Mouse (Mus musculus) limb, embryonic 12.5 days (tissue): ENCODE results near the gene 4930438A08Rik. TPM values are rescaled to one million over a fixed set of nuclear protein-coding genes. Genes with fewer than 3 reads are reported as not detected.
A peak's percentile ranks its signal among the peaks of the same experiment; 100 is the strongest.
"Not testable (repeated sequence)": the region's sequence is repeated elsewhere in the genome, so short reads cannot be mapped to it uniquely, and the experiment has no call there.

ENCODE experiments used
- ATAC-seq: fragments of 200-750 bp; cut with Nextera tagmentation; 2 replicates; pipeline ENCODE4 v1.8.0; 2017; ENCODE audit warnings: low read depth, moderate TSS enrichment; ENCODE audit not compliant: insufficient number of reproducible peaks, insufficient read depth, low FRiP score, low TSS enrichment
- H3K27ac ChIP-seq: fragments of 300-500 bp; sonication (generic); 2 replicates; pipeline ENCODE4 v1.5.1; 2016; ENCODE audit warnings: mild to moderate bottlenecking, moderate library complexity
- H3K27me3 ChIP-seq: fragments of 300-500 bp; sonication (generic); 2 replicates; pipeline ENCODE4 v1.6.1; 2016; ENCODE audit warnings: mild to moderate bottlenecking, moderate library complexity
- H3K36me3 ChIP-seq: fragments of 300-500 bp; sonication (generic); 2 replicates; pipeline ENCODE4 v1.6.1; 2016; ENCODE audit warnings: mild to moderate bottlenecking, moderate library complexity
- H3K4me1 ChIP-seq: fragments of 300-500 bp; sonication (generic); replicated peaks from 2 replicates; pipeline ENCODE4 v1.6.1; 2016
- H3K4me2 ChIP-seq: fragments of 300-500 bp; sonication (generic); 2 replicates; pipeline ENCODE4 v1.6.1; 2016; ENCODE audit warnings: mild to moderate bottlenecking, moderate library complexity
- H3K4me3 ChIP-seq: fragments of 300-500 bp; sonication (generic); replicated peaks from 2 replicates; pipeline ENCODE4 v1.5.1; 2016; ENCODE audit warnings: mild to moderate bottlenecking
- H3K9ac ChIP-seq: fragments of 300-500 bp; sonication (generic); replicated peaks from 2 replicates; pipeline ENCODE4 v1.6.1; 2016; ENCODE audit warnings: mild to moderate bottlenecking, moderate library complexity
- H3K9me3 ChIP-seq: fragments of 300-500 bp; sonication (generic); 2 replicates; pipeline ENCODE4 v1.6.1; 2016; ENCODE audit warnings: mild to moderate bottlenecking, moderate library complexity
- WGBS: fragments of 180-500 bp; shearing (Covaris S2); methylation state at CpG from one replicate; pipeline ENCODE4 v1.1.7; 2016; 5-methylcytosine and 5-hydroxymethylcytosine counted together
- polyA plus RNA-seq: library from polyadenylated mRNA; unstranded; fragments of >200 nt; fragmentation: Nextera tagmentation; extraction: Ambion mirVana; gene quantifications from 2 replicates; pipeline ENCODE4 v1.2.1, GENCODE M21; 2016

4930438A08Rik gene
- not detected in 2 replicates for polyA plus RNA-seq

DNA sequence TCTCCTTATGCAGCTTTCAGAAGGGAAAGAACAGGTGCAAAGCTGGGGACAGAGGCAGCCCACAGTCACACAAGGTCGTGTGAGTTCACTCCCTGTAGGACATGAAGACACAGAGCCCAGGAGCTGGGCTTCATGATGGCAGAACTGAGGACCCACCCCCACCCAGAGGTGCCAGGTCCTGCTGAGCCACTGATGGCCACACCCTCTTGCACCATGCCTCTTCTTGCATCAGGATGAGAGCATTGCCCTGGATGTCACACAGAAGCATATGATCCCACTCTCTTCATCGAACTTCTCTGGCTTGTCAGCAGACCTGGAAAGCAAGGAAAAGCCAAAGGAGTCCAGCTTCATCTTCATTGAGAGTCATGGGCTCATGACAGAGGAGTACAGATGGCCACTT lies at the start of gene 4930438A08Rik:
TSS of gene 4930438A08Rik (plus strand) at position 228 of the 400 bp plus-strand sequence.
- H3K4me1 ChIP-seq: no peaks in the 10 kb centered on the region
- no peak for ATAC-seq
- H3K27ac ChIP-seq: no peak within 1 kb of the TSS
- 47% methylated on average over 2 of the region's 2 CpGs for WGBS
- H3K27me3 ChIP-seq: no peaks in the 10 kb centered on the region
- H3K36me3 ChIP-seq: no peaks in the 10 kb centered on the region
- H3K4me3 ChIP-seq: no peak within 1 kb of the TSS
- H3K9me3 ChIP-seq: no peaks in the 10 kb centered on the region
- no peak within 1 kb of the TSS for H3K9ac ChIP-seq
- no peak within 1 kb of the TSS for H3K4me2 ChIP-seq

DNA sequence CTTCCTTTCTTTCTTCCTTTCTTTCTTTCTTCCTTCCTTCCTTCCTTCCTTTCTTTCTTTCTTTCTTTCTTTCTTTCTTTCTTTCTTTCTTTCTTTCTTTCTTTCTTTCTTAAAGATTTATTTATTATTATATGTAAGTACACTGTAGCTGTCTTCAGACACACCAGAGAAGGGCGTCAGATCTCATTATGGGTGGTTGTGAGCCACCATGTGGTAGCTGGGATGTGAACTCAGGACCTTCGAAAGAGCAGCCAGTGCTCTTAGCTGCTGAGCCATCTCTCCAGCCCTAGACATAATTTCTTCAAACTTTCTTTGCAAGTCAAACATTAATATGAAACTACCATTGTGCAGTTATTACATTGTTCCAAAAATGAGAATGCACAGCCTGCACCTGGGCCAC lies 49.7 kb upstream of the 4930438A08Rik start:
- 73% methylated on average over 2 of the region's 2 CpGs for WGBS
- not testable (repeated sequence) for H3K4me3 ChIP-seq

DNA sequence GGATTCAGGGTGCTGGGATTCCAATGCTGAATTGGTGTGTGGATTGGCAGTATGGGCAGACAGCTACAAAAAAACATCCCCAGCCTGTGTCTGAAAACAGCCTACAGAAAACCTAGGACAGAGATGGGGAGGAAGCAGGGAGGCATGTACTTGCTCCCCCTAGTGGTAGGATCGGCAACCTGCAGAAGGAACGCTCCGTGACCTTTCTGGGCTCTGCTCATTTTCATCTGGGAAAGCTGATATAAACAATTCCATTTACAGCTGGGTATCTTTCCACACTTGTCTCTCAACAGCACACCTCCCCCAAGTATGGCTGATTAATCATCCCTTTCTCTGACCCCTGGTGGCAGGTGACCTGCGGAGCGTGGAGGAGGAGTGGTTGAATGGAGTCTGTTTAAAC lies 48.9 kb upstream of the 4930438A08Rik start:
- Histone ChIP-seq H3K9ac (no peak overlapping the region), H3K27ac (no peak overlapping the region), H3K9me3 (no peaks in the 10 kb centered on the region), H3K36me3 (no peaks in the 10 kb centered on the region), H3K4me3 (no peak overlapping the region), H3K27me3 (no peaks in the 10 kb centered on the region), H3K4me1 (no peaks in the 10 kb centered on the region), H3K4me2 (no peak overlapping the region)
- no peak for ATAC-seq
- WGBS: 8% methylated on average over 5 of the region's 5 CpGs

More for the DNA sequence above, 49.7 kb upstream of the 4930438A08Rik start:
- H3K4me2 ChIP-seq, ATAC-seq, H3K4me1 ChIP-seq, H3K9ac ChIP-seq, H3K9me3 ChIP-seq, H3K27ac ChIP-seq, H3K27me3 ChIP-seq, H3K36me3 ChIP-seq: not testable (repeated sequence)

DNA sequence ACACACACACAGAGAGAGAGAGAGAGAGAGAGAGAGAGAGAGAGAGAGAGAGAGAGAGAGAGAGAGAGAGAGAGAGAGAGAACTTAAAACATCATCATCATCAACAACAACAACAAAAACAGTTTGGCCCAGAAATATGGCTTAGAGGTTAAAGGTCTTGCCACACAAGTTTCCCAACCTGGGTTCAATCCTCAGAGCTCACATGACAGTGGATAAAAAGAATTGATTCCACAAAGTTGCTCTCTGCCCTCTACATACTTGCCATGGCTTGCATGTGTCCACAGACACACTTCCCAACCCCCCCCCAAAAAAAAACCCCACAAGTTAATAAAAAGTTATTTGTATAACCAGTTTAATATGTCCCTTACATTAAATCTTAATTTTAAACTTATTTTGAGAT lies 48.2 kb upstream of the 4930438A08Rik start:
- Histone ChIP-seq H3K36me3 (no peaks in the 10 kb centered on the region), H3K27me3 (no peaks in the 10 kb centered on the region), H3K4me2 (no peak overlapping the region), H3K4me3 (no peak overlapping the region), H3K9ac (no peak overlapping the region), H3K4me1 (no peaks in the 10 kb centered on the region), H3K9me3 (no peaks in the 10 kb centered on the region), H3K27ac (no peak overlapping the region)
- no peak for ATAC-seq

DNA sequence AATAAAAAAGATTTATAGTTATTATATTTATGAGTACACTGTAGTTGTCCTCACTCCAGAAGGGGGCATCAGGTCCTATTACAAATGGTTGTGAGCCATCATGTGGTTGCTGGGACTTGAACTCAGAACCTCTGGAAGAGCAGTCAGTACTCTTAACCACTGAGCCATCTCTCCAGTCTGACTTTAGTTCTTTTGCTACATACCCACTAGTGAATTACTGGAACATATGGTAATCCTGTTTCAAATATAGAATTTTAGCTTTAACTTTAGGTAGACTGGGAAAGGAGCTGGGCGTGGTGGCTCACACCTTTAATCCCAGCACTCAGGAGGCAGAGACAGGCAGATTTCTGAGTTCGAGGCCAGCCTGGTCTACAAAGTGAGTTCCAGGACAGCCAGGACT lies 46.6 kb upstream of the 4930438A08Rik start:
- not testable (repeated sequence) for H3K4me3 ChIP-seq, H3K4me1 ChIP-seq, H3K4me2 ChIP-seq, H3K9me3 ChIP-seq, H3K9ac ChIP-seq, H3K27me3 ChIP-seq, ATAC-seq, H3K27ac ChIP-seq, H3K36me3 ChIP-seq
- 97% methylated on average over 2 of the region's 2 CpGs for WGBS

DNA sequence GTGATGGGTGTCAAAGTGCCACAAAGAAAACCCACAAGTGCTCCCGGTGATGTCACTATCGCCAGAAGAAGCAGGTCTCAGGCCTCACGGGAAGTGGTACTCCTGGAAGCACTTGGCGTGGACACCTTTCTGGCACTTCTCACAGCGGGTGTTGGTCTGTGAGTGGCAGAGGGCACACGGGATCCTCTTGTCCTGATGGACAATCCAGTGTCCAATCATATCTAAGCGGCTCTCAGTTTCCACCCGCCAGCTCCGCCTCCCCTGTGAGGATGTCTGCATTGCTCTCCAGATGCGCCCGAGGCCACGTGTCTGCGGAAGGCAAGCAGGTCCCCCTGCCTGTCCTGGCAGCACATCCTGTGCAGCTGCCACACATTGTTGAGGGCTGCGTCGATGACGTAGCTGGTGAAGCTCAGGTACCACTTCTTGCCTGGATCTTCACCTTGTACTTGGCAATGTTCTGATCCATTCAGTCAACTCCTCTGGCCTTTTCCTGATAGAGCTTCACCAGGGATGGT lies 44.1 kb upstream of the 4930438A08Rik start:
- H3K27ac ChIP-seq: no peak overlapping the region
- WGBS: 66% methylated on average over 16 of the region's 16 CpGs
- H3K27me3 ChIP-seq: no peaks in the 10 kb centered on the region
- no peaks in the 10 kb centered on the region for H3K9me3 ChIP-seq
- H3K4me1 ChIP-seq: no peaks in the 10 kb centered on the region
- no peak for ATAC-seq
- no peak overlapping the region for H3K4me3 ChIP-seq
- no peak overlapping the region for H3K4me2 ChIP-seq
- no peak overlapping the region for H3K9ac ChIP-seq
- no peaks in the 10 kb centered on the region for H3K36me3 ChIP-seq

DNA sequence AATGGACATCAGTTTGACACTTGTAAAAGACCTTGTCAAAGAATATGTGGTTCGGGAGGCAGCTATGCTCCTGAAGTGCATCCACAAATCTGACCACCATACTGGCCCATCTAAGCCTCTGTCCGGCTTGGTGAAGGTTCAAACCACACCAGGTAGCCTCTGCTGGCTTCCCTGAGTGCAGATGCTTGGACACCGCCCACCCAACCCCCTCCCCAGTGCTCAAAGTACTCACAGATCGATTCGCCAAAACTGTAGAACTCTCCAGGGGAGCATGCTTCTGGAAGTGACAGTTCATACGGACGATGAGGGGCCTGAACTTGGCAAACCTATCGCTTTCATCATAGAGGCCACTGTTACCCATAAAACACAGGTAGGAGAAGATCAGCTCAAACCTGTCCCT lies 43.4 kb upstream of the 4930438A08Rik start:
- Histone ChIP-seq H3K9ac (no peak overlapping the region), H3K27me3 (peaks cover 3% of the 10 kb centered on the region; the same call in 1 of the 2 replicates), H3K4me3 (no peak overlapping the region), H3K4me1 (no peaks in the 10 kb centered on the region), H3K36me3 (no peaks in the 10 kb centered on the region), H3K9me3 (no peaks in the 10 kb centered on the region), H3K27ac (no peak overlapping the region), H3K4me2 (no peak overlapping the region)
- 88% methylated on average over 8 of the region's 8 CpGs for WGBS
- no peak for ATAC-seq

DNA sequence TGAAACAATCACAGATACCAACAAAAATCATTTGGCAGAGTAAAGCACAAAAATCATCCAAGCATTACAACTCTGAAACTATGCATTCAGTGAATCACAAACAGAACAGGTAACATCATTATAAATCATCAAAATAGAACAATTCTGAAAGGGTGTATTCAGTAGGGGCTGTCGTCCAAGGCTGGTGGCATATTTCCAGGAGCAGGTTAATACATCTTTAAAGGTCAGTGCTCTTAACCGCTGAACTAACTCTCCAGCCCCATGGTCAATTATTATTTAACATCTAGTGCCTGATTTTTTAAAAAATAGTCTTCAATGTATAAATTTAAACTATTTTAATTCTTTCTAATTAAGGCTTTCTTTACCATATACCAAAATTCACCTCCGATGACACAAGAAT lies 40.0 kb upstream of the 4930438A08Rik start:
- H3K27ac ChIP-seq, H3K9me3 ChIP-seq, ATAC-seq, H3K36me3 ChIP-seq, H3K9ac ChIP-seq, H3K27me3 ChIP-seq, H3K4me2 ChIP-seq, H3K4me3 ChIP-seq, H3K4me1 ChIP-seq: not testable (repeated sequence)
- 77% methylated on average over 3 of the region's 3 CpGs for WGBS

DNA sequence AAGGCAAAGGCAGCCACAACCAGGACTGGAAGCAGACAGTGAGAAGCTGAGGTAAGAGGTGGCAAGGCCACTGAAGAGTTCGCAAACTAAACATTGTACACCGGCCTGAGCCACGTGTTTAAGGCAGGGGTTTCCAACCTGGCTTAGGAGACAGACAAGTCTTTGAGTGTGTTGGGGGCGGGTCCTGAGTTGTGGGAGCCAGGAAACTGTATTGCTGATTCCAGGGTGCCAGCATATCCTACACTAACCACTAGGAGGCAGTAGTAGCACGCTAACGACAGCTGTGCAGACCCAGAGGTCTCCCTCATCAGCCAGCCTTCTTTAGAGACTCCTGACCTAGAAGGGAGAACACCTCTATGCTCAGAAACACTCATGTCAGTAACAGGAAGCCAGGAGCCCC lies 39.4 kb upstream of the 4930438A08Rik start:
- no peaks in the 10 kb centered on the region for H3K36me3 ChIP-seq
- H3K4me1 ChIP-seq: peaks cover 7% of the 10 kb centered on the region; the same call in 1 of the 2 replicates
- no peak for ATAC-seq
- H3K9ac ChIP-seq: no peak overlapping the region
- no peaks in the 10 kb centered on the region for H3K9me3 ChIP-seq
- H3K27me3 ChIP-seq: peaks cover 7% of the 10 kb centered on the region
- no peak overlapping the region for H3K4me3 ChIP-seq
- no peak overlapping the region for H3K4me2 ChIP-seq
- WGBS: 12% methylated on average over 6 of the region's 6 CpGs
- H3K27ac ChIP-seq: no peak overlapping the region

DNA sequence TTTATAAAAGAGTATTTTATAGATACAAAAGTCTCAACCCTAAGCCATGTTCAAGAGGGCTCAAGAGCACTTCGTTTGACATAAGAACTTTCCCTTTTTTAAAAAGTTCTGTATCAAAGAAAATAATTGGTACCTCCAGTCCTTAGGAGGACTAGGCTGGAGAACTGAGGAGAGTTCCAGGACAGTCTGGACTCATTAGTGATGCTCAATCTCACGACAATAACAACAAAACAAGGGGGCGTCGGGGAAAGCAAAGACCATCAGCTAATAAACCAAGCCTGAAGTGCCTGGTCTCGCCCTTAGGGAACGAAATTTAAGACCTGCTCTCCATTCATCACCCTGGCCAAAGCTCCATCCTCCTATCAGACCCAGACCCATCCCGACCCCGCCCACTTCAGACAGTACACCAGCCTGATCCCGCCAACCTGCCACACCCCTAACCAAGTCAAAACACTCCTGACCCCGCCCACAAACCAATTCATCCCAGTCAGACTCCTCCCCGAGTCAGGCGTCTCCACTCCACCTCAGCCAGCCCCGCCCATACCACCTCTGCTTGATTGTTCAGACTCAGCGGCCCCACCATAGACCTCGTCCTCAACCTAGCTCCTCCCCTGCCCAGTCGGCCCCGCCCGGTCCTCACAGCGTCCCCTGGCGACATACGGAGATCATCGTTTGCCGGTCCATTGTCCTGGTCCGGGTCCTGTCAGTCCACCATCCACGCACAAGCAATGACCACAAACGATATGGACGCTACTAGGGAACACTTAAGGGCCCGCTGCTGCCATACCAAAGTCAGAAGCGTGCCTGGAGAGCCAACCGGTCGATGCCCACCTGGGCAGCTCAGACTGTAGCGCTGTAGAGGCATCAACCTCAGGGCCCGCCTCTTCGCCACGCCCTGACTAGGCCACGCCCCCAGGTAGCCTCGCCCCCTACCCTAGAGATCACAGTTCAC lies 35.5 kb upstream of the 4930438A08Rik start:
- Histone ChIP-seq H3K36me3 (no peaks in the 10 kb centered on the region), H3K9me3 (no peaks in the 10 kb centered on the region), H3K9ac (peak overlapping the region; percentile 40; the same call in 1 of the 2 replicates), H3K27me3 (peaks cover 11% of the 10 kb centered on the region), H3K4me3 (peak overlapping the region; percentile 43), H3K4me2 (peak overlapping the region; percentile 69), H3K4me1 (peaks cover 7% of the 10 kb centered on the region; the same call in 1 of the 2 replicates), H3K27ac (no peak overlapping the region)
- 2% methylated on average over 37 of the region's 37 CpGs for WGBS
- ATAC-seq: peak; percentile 88

DNA sequence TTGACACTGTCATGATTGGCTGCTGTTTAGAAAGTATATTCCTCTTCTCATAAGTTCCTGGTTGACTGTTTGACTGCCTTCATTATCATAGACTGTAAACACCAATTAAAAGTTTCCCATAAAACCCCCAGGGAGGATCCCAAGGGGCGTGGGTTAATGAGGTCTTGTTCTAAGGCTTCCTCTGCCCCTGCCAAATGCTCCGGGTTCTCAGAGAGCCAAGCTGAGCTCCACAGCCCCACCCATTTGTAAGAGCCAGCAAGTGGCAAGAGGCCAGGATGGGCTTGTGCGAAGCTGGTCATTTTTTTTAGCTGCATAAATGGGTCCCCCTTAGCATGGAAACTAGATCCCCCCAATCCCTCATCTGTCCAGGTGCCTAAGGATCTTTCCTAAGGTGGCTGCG lies 27.3 kb upstream of the 4930438A08Rik start:
- H3K27ac ChIP-seq: no peak overlapping the region
- H3K36me3 ChIP-seq: no peaks in the 10 kb centered on the region
- WGBS: 32% methylated on average over 4 of the region's 4 CpGs
- no peaks in the 10 kb centered on the region for H3K4me1 ChIP-seq
- H3K9me3 ChIP-seq: no peaks in the 10 kb centered on the region; the same call in 1 of the 2 replicates
- H3K9ac ChIP-seq: no peak overlapping the region
- H3K4me2 ChIP-seq: no peak overlapping the region
- no peak overlapping the region for H3K4me3 ChIP-seq
- no peak for ATAC-seq
- peaks cover 23% of the 10 kb centered on the region; the same call in 1 of the 2 replicates for H3K27me3 ChIP-seq
